Mouse (Mus musculus) heart, adult 11 months (tissue): ENCODE results near the gene Jade1.

Source experiments
- DNase-seq: peaks from one replicate; pipeline ENCODE4 v3.0.0; 2022

Jade1 gene

DNA sequence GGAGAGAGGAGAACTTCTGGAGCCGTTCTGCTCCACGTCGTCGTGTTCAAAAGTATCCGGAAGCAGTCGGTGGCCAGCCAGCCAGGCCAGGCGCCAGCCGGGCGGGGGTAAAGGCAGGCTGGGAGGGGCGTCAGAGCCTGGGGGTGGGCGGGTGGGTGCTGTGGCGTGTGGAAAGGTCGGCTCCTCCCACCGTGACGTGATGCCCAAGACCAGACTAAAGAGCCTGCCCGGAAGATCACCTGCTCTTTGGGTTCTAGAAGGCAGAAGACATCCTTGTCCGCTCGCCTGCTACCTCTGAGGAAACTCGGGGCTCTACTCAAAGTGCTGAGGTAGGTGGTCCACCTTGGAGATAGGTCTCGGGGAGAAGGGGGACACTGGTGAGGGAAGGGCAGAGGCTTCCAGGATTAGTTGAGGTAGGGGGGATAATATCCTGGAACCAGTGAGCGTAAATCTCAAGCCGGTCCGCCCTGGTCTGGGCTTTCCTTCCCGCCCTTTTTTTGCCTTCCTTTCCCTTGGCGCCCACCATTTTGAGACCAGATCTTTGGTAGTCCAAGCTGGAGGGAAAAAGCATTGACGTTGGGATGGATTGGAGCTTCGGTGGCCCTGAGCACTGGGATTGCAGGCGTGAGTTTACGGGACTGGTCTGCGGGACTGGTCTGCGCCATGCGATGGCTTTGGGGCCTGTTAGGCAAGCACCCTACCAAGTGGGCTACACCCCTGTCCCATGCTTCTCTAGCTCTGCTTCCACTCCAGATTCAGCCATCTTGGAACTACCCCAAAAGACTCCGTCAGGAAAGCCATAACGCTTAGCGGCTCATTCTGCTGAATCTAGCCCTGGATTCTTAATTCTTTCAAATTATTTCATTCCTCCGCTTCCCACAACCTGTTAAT lies at the start of gene Jade1:
Gene Jade1 (plus strand): TSS at position 241 of the 891 bp plus-strand sequence.
- DNase-seq: no peak

DNA sequence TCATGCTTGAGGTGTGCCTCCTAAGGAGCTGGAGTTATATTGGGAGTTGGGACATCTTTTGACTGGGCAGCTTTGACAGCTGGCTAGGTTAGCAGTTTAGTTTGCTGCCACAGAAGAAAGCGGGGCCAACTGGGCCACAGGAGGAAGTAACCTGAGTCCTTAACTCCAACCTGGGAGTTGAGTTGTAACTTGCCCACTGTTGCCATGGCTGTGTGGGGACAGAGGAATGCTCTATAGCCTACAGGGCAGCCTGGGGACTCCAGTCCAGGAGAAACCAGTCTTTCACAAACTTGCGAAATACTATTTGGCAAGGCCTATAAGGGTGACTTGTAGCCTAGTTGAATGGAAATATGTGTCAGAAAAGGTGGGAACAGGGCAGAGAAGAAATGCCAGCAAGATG lies 46.1 kb upstream of the Jade1 start:
- DNase-seq: peak; percentile 94

- no peak for DNase-seq
Measured at GRCm38 (mm10) chr3:41510191-41510590, 45.3 kb upstream of the Jade1 start.

GRCm38 (mm10) chr3:41510750-41511149 lies 44.8 kb upstream of the Jade1 start:
- peak; percentile 90 for DNase-seq

GRCm38 (mm10) chr3:41514003-41514402 lies 41.5 kb upstream of the Jade1 start:
- DNase-seq: no peak

- no peak for DNase-seq
Measured at GRCm38 (mm10) chr3:41514683-41515305, 40.7 kb upstream of the Jade1 start.

GRCm38 (mm10) chr3:41516961-41517518 lies 38.5 kb upstream of the Jade1 start:
- DNase-seq: no peak

DNA sequence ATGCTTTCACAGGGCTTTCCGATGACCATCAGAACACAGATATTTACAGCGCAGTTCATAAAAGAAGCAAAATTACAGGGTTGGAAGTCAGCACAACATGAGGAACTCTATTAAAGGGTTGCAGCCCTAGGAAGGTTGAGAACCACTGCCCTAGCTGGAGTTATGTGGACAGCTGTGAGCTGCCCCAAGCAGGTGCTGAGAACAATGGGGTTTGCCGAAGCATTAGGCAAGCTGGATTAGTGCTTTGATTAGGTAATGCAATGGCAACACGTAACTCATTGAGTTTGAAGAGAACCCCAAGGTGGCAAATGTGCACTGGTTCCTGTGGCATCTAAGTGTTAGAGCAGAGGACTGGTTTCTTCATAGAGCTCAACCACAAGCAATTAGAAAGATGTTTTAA lies 34.6 kb upstream of the Jade1 start:
- DNase-seq: no peak

- no peak for DNase-seq
Measured at GRCm38 (mm10) chr3:41521733-41522132, 33.8 kb upstream of the Jade1 start.

DNA sequence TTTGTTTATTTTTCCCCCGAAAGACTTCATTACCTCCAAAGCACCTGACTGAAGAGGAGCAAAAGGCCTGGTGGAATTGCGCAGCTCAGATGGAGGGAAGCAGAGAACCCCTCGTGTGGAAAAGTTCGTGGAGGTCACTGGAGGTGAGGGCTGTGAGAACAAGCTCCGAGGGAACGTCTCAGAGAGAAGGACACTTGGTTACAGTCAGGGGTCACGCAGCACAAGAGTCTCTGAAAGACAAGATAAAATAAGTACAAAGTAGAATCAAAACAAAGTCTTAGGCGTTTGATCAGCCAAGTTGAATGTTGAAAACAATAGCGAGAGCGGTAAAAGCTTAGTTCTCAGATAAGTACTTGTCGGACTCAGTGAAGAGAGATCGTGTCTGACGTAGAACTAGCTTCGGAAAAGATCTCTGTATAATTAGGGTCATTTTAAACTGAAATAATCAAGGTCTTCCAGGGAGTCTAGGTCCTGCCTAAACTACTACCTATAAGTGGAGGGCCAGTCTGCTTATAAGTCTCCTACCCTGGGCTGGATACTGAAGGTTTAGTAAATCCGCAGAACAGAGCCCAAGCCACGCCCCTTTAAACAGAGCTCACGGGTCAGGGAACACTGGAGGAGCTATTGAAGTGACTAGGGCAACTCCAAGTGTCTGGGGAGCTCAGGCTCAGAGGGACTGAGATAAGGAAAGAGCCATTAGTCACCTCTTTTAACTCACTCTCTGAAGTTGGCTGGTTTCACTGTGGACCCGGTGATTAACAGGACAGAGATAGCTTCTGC lies 33.1 kb upstream of the Jade1 start:
- peak; percentile 95 for DNase-seq

DNA sequence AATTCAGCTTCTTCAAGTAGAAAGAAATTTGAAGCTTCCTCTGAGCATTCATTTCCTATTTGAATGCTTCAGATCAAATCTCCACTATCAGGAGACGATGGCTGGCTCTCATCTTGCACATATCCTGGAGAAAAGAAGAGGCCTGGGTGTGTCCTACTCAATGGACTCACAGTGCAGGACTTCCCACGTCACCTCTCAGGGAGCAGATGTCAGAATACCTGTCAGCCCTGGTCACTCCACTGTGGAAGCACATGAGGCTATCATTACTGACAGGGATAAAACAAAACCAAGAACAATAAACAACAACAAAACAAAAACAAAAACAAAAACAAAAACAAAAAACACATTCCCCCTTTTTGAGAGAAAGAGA lies 32.5 kb upstream of the Jade1 start:
- DNase-seq: no peak

DNA sequence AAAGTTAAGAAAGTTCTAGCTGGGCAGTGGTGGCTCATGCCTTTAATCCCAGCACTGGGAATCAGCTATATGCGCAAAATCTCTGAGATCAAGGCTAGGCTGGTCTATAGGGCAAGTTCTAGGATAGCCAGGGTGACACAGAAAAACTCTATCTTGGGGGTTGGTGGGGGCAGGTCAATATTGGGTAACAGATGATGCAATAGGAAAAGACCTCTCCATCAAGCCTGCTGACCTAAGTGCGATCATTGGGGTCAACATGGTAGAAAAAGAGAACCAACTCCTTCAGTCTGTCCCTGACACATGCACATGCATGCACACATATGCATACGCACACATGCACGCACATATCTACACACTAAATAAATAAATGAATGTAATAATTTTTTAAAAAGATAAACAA lies 32.1 kb upstream of the Jade1 start:
- no peak for DNase-seq

DNA sequence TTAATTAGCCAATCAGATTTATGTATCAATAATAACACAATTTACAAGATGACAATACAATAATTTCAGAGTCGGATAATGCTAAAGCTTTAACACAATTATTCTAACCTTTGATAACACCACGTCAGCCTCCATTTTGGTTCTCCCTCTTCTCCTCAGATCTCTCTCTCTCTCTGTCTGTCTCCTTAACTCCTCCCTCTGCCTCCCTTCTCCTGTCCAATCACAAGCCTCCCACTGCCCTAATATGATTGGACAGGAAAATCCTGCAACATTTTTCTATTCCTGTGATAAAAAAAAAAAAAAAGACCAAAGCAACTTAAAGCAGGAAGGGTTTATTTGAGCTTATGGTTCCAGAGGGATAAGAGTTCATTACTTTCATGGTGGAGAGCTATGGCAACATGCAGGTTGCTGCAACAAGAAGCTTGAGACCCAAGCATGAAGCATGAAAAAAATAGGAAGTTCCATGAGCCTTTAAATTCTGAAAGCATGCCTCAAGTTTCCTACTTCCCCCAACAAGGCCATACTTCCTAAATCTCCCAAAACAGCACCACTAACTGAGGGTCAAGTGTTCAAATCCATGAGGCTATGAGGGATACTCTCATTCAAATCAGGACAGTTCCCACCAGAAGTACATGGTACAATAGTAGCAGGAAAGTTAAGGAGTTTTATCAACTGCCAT lies 27.1 kb upstream of the Jade1 start:
- no peak for DNase-seq

GRCm38 (mm10) chr3:41530156-41530555 lies 25.4 kb upstream of the Jade1 start:
- no peak for DNase-seq

GRCm38 (mm10) chr3:41531541-41531940 lies 24.0 kb upstream of the Jade1 start:
- DNase-seq: peak; percentile 93

- DNase-seq: no peak
Measured at GRCm38 (mm10) chr3:41532109-41532508, 23.4 kb upstream of the Jade1 start.

- DNase-seq: no peak
Measured at GRCm38 (mm10) chr3:41533660-41534059, 21.9 kb upstream of the Jade1 start.

- no peak for DNase-seq
Measured at GRCm38 (mm10) chr3:41537957-41538356, 17.6 kb upstream of the Jade1 start.

DNA sequence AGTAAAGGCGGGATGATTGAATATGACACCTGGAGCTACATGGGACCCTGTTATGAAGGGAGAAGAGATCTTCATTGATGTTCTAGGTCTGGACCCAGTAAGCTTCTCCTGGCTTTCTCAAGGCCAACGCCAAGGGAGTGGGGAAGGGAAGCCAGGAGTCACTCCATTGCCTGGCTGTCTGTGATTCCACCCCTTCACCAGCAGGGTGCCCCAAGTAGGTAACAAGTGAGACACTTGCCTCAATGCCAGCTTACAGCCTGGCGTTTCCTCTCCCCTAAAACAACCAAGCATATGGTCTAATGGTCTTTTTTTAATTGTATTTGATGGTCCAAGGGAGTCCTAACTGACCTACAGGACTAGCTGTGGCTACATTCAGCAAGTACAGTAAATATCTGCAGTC lies 14.2 kb upstream of the Jade1 start:
- DNase-seq: no peak

- DNase-seq: no peak
Measured at GRCm38 (mm10) chr3:41544451-41544850, 11.1 kb upstream of the Jade1 start.

DNA sequence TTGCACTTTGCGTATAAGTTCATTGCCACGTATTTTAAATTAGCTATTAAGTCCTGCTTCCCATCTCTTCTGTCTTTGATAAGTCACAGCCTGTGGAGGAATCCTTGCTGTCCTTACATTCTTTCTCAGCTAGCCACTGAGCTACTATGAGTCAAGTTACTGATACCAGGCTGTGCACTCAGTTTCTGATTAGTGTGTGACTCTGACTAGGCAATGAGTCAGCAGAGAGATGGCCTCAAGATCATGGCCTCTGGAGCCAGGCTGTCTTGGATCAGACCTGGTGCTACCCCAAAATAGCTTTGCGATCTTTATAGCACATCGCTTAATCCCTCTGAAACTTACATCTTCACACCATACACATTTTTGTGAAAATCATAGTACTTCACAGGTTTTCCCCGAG lies 8.2 kb upstream of the Jade1 start:
- no peak for DNase-seq

GRCm38 (mm10) chr3:41548238-41548637 lies 7.3 kb upstream of the Jade1 start:
- no peak for DNase-seq

- DNase-seq: no peak
Measured at GRCm38 (mm10) chr3:41551671-41552070, 3.9 kb upstream of the Jade1 start.
